Mouse (Mus musculus) heart, adult 2 months (tissue): ENCODE measurements at regions not wholly inside any gene's neighbourhood (a gene's known extent, or its start where the extent isn't known, plus 50 kb on each side); places are given as distances from the start of the nearest gene placed in this dataset.

Source experiments
- CTCF ChIP-seq: fragments of 200-600 bp; IDR thresholded peaks from 2 replicates; pipeline ENCODE4 v1.8.1; 2022; ENCODE audit warnings: antibody characterized with exemption, mild to moderate bottlenecking, moderate library complexity
- POLR2A ChIP-seq: fragments of 200-500 bp; IDR thresholded peaks from 2 replicates; pipeline ENCODE4 v1.6.1; 2011; ENCODE audit warnings: mild to moderate bottlenecking, low read depth, low read length, control low read depth; ENCODE audit not compliant: insufficient read depth

DNA sequence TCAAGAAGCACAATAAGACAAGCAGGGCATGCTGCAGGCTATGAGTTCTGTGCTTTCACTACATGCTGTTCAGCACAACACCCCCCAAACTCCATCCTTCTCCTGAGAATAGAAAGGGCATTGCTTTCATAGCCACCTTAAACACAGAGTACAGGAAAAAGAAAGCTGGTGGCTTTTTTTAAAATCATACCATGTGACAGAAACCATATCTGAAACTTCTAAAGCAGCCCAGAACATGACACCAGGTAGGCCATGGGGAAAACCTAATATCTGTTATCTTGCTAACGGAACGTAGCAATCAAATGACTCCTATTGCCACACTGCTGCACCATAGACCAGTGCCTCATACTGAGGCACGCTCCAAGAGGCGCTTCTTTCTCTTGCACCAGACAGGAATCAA lies 139.3 kb upstream of the Jmjd1c start:
- no peak for TF ChIP-seq CTCF
- TF ChIP-seq POLR2A, result no peak
